Comparison of ENCODE assay signal across 20 mouse cellular contexts in genomic region chr6:121228421-121228820, GRCm38 (mm10). TPM values are rescaled to one million over a fixed set of nuclear protein-coding genes. Genes with fewer than 3 reads are reported as not detected.
DNase-seq lines count a peak whose midpoint lies in the region; ATAC-seq and TF ChIP-seq lines count a peak whose summit lies in the region.
"Had no signal": no experiment of that assay in that cellular context is flagged by ENCODE, and none has a peak within 500 bp of the region (broad histone marks: within the 10 kb centered on the region; RNA-seq: fewer than 3 reads in every experiment).

No protein-coding gene starts in this region.

- H3K4me2 ChIP-seq in midbrain, embryonic 11.5 days, result no peak overlapping the region
- H3K4me2 ChIP-seq: forebrain, embryonic 13.5 days; heart, embryonic 13.5 days; hindbrain, embryonic 13.5 days had no signal

- 74% methylated on average over 8 of the region's 8 CpGs for WGBS in midbrain, embryonic 11.5 days

- 0 out of 2 replicates have a peak, but pooled peaks have one; percentile 8 for ATAC-seq in megakaryocyte progenitor cell, adult 5-6 weeks (replicated peaks; ENCODE audit: poor library complexity)
- no peak for ATAC-seq in midbrain, embryonic 11.5 days (ENCODE audit: low FRiP score)
- ATAC-seq: forebrain, embryonic 13.5 days; forebrain, postnatal 0 days; hindbrain, postnatal 0 days had no signal

- no peak for TF ChIP-seq RAD21 in MEL (IDR thresholded peaks at IDR 0.05; ENCODE audit: low read depth, low read length)

- H3K79me2 ChIP-seq in MEL (ENCODE audit: control insufficient read depth, insufficient read depth, low read length, poor library complexity), result no peaks in the 10 kb centered on the region

- TF ChIP-seq EP300 in MEL (IDR thresholded peaks at IDR 0.05; ENCODE audit: low read depth in 1 of 2, low read length in 2 of 2), result no peak

- no peak for TF ChIP-seq CTCF in MEL (IDR thresholded peaks at IDR 0.05 in 2 of 3, conservative IDR thresholded peaks at IDR 0.05 in 1 of 3; ENCODE audit: control insufficient read depth in 1 of 3, insufficient read depth in 1 of 3, low read depth in 2 of 3, low read length in 3 of 3, poor library complexity in 1 of 3, severe bottlenecking in 1 of 3)

- H3K27me3 ChIP-seq in MEL (ENCODE audit: control insufficient read depth in 1 of 2, insufficient read depth in 2 of 2, low read length in 2 of 2), result no peaks in the 10 kb centered on the region
- no peaks in the 10 kb centered on the region for H3K27me3 ChIP-seq in midbrain, embryonic 11.5 days (ENCODE audit: control insufficient read depth, insufficient read depth, low read length)
- H3K27me3 ChIP-seq: forebrain, embryonic 13.5 days; hindbrain, embryonic 13.5 days had no signal

- peak; percentile 48 for DNase-seq in CD4-positive, CD25-positive, alpha-beta regulatory T cell, adult 2 months (ENCODE audit: low read depth, low spot score)
- DNase-seq in MEL (ENCODE audit: low read depth, low spot score), result no peak
- DNase-seq in thymus, postnatal 14 days, result peak; percentile 54
- no peak for DNase-seq in midbrain, embryonic 11.5 days (ENCODE audit: low spot score, missing footprints)
- no peak for DNase-seq in right cerebral cortex, postnatal 4 days
- no peak for DNase-seq in cerebellum, adult 8-10 months
- DNase-seq: adrenal gland, adult 2 months; adrenal gland, postnatal 25 days; cerebellum, adult 18-20 months; cerebellum, postnatal 10 days; forebrain, postnatal 0 days; gastrocnemius, postnatal 14 days; heart, postnatal 36 days had no signal

- no peak overlapping the region for H3K27ac ChIP-seq in MEL (ENCODE audit: control insufficient read depth, low read depth, low read length)
- H3K27ac ChIP-seq in midbrain, embryonic 11.5 days (ENCODE audit: low read depth, low read length), result no peak overlapping the region
- H3K27ac ChIP-seq: embryonic facial prominence, embryonic 10.5 days; forebrain, embryonic 13.5 days; heart, embryonic 13.5 days; hindbrain, embryonic 13.5 days; hindbrain, postnatal 0 days had no signal

- TF ChIP-seq POLR2A in MEL (IDR thresholded peaks at IDR 0.05; ENCODE audit: control insufficient read depth in 1 of 2, insufficient read depth in 1 of 2, low read depth in 1 of 2, low read length in 2 of 2, poor library complexity in 1 of 2), result no peak

- no peak overlapping the region for H3K4me3 ChIP-seq in MEL (ENCODE audit: control insufficient read depth in 1 of 2, insufficient read depth in 1 of 2, low read depth in 2 of 2, low read length in 2 of 2)
- no peak overlapping the region for H3K4me3 ChIP-seq in midbrain, embryonic 11.5 days (ENCODE audit: low read depth, low read length)
- H3K4me3 ChIP-seq: embryonic facial prominence, embryonic 10.5 days; forebrain, embryonic 13.5 days; heart, embryonic 13.5 days; hindbrain, embryonic 13.5 days had no signal

- H3K36me3 ChIP-seq in MEL (ENCODE audit: control insufficient read depth in 1 of 2, insufficient read depth in 2 of 2, low read length in 2 of 2), result peaks cover 0 to 25% of the 10 kb centered on the region in 2 experiments; a peak in 2 of 4 replicates
- H3K36me3 ChIP-seq in midbrain, embryonic 11.5 days (ENCODE audit: control insufficient read depth, insufficient read depth, low read length), result no peaks in the 10 kb centered on the region
- H3K36me3 ChIP-seq: embryonic facial prominence, embryonic 10.5 days; G1E; heart, embryonic 13.5 days; hindbrain, embryonic 13.5 days had no signal

- H3K9me3 ChIP-seq in MEL (replicated peaks; ENCODE audit: insufficient read depth, low read length), result no peaks in the 10 kb centered on the region
- no peaks in the 10 kb centered on the region for H3K9me3 ChIP-seq in midbrain, embryonic 11.5 days (ENCODE audit: control insufficient read depth, low read length)
- H3K9me3 ChIP-seq: embryonic facial prominence, embryonic 10.5 days; forebrain, embryonic 13.5 days; G1E; heart, embryonic 13.5 days; hindbrain, embryonic 13.5 days had no signal

- H3K4me1 ChIP-seq in MEL (ENCODE audit: control insufficient read depth in 1 of 2, insufficient read depth in 2 of 2, low read length in 2 of 2), result peaks cover 8 to 32% of the 10 kb centered on the region in 2 experiments
- no peaks in the 10 kb centered on the region for H3K4me1 ChIP-seq in midbrain, embryonic 11.5 days (ENCODE audit: control insufficient read depth, insufficient read depth, low read length)
- H3K4me1 ChIP-seq: forebrain, embryonic 13.5 days; hindbrain, embryonic 13.5 days had no signal

- H3K9ac ChIP-seq in MEL (ENCODE audit: control insufficient read depth, low read depth, low read length, poor library complexity, severe bottlenecking), result no peak overlapping the region
- H3K9ac ChIP-seq in midbrain, embryonic 11.5 days (ENCODE audit: low read length), result no peak overlapping the region
- H3K9ac ChIP-seq: forebrain, embryonic 13.5 days; forebrain, postnatal 0 days; heart, embryonic 13.5 days; hindbrain, embryonic 13.5 days had no signal

TF ChIP-seq in MEL, 35 proteins besides CTCF, POLR2A, EP300 and RAD21:
- no peak for TF ChIP-seq UBTF (IDR thresholded peaks at IDR 0.05; ENCODE audit: borderline replicate concordance, insufficient read depth, low read depth, low read length)
- 0 out of 2 replicates have a peak, but pooled peaks have one; percentile 17 for TF ChIP-seq TCF12 (IDR thresholded peaks at IDR 0.05; ENCODE audit: low read depth, low read length)
- TF ChIP-seq MXI1 (IDR thresholded peaks at IDR 0.05; ENCODE audit: low read depth, low read length), result no peak

RNA-seq across cellular contexts. Expression of gene Usp18, which starts 17.3 kb away (rescaled TPM):
- 0.39 and 0.85 TPM in 2 replicates for total RNA-seq in MEL (2012; rRNA removed)
- polyA plus RNA-seq in MEL (2012; ENCODE audit: insufficient read depth in 1 of 2, insufficient read length in 2 of 2, low read depth in 1 of 2, low replicate concordance in 2 of 2, missing spikeins in 1 of 2), result under 1 TPM in 1 of 2 experiments, not detected in 1; 0.71 TPM
- total RNA-seq in megakaryocyte progenitor cell, adult 5-6 weeks (2015), result 2.2 and 2.6 TPM in 2 replicates
- 1.8 and 2.5 TPM in 2 replicates for total RNA-seq in megakaryocyte progenitor cell, adult 5-6 weeks (2017)
- 0.77 and 1.0 TPM in 2 replicates for polyA plus RNA-seq in midbrain, embryonic 11.5 days (2014; fragmentation: Nextera tagmentation; extraction: Ambion mirVana)

RNA-seq across cellular contexts. Expression of gene Tuba8, which starts 17.9 kb away (rescaled TPM):
- 1.6 and 1.9 TPM in 2 replicates for total RNA-seq in MEL (2012; rRNA removed)
- polyA plus RNA-seq in MEL (2012; ENCODE audit: insufficient read depth in 1 of 2, insufficient read length in 2 of 2, low read depth in 1 of 2, low replicate concordance in 2 of 2, missing spikeins in 1 of 2), result 1 to 10 TPM in 1 of 2 experiments, not detected in 1; 1.4 TPM
- total RNA-seq in megakaryocyte progenitor cell, adult 5-6 weeks (2015), result 27.2 and 30.4 TPM in 2 replicates
- 27.2 and 29.2 TPM in 2 replicates for total RNA-seq in megakaryocyte progenitor cell, adult 5-6 weeks (2017)
- 0.25 and 0.51 TPM in 2 replicates for polyA plus RNA-seq in midbrain, embryonic 11.5 days (2014; fragmentation: Nextera tagmentation; extraction: Ambion mirVana)
- polyA plus RNA-seq: forebrain, embryonic 13.5 days had no signal

RNA-seq across cellular contexts. Expression of gene Pex26, which starts 45.0 kb away (rescaled TPM):
- 5.7 and 6.9 TPM in 2 replicates for total RNA-seq in MEL (2012; rRNA removed)
- 1 to 10 TPM in 1 of 2 experiments, not detected in 1; 9.9 TPM for polyA plus RNA-seq in MEL (2012; ENCODE audit: insufficient read depth in 1 of 2, insufficient read length in 2 of 2, low read depth in 1 of 2, low replicate concordance in 2 of 2, missing spikeins in 1 of 2)
- total RNA-seq in megakaryocyte progenitor cell, adult 5-6 weeks (2015), result 5.3 and 8.0 TPM in 2 replicates
- total RNA-seq in megakaryocyte progenitor cell, adult 5-6 weeks (2017), result 6.7 and 7.9 TPM in 2 replicates
- 5.7 and 5.8 TPM in 2 replicates for polyA plus RNA-seq in midbrain, embryonic 11.5 days (2014; fragmentation: Nextera tagmentation; extraction: Ambion mirVana)

Comparison
In these comparisons a context has a peak if more than half of its experiments do, and no peak if none do; other contexts are left out.
1. DNase-seq: peak in CD4-positive, CD25-positive, alpha-beta regulatory T cell, adult 2 months (single experiment) and thymus, postnatal 14 days (single experiment); none in MEL (single experiment), midbrain, embryonic 11.5 days (single experiment), right cerebral cortex, postnatal 4 days (single experiment) and cerebellum, adult 8-10 months (single experiment).